Mouse (Mus musculus) c-Kit-positive CD71-positive TER-119-negative erythroid progenitor cells, embryonic 14.5 days (primary cell): ENCODE measurements around the gene Gse1.
A peak's percentile ranks its signal among the peaks of the same experiment; 100 is the strongest.
"Not testable (repeated sequence)": the region's sequence is repeated elsewhere in the genome, so short reads cannot be mapped to it uniquely, and the experiment has no call there.

Experiments used
- DNase-seq: peaks from one replicate; pipeline ENCODE4 v3.0.0-alpha.2; 2013; ENCODE audit warnings: low read depth

The Gse1 gene

DNA sequence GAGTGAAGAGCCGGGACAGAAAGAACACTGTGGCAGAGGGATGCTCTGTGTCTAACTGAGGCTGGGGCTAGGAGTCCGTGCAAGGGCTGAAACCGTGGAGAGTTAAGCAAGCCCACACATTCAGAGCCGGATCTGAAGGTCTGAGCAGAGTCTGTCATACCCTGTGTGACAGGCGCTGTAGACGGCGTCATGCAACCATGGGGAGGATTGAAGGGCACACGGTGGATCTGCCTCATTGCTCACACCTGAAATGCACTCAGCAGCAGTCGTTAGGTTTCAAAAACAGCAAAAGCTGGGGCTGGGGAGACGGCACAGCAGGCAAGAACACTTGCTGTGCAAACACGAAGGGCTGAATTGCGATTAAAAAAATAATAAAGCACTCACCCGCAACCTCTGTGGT is 116.3 kb downstream of the Gse1 start:
- DNase-seq = no peak

DNA sequence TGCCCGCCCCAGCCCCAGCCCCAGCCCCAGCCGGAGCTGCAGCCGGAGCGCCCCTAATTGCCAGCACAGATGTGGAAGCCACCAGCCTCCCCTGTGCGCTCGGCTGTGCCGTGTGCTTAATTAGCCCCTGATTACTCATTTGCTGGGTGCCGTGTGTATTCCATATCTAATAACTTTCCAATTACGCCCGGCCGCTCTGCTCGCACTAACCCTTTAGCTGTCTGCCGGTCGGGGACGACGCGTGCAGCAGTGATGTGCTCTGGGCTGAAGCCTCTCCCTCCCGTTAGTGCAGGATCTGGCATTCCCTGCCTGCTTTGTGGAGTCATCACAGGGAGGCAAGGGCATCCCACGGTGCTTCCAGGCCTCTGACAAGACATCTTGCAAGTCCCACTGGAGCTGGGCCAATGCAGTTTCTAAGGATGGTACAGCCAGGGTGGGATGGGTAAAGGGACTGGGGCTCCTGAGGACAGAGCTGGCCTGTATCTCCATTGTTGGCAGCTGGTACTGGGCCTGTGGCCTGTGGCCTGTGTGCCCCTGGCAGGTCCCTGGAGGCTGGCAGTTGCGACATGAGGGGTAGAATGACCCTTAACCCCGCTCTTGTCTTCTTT is 119.6 kb downstream of the Gse1 start:
- no peak for DNase-seq

DNA sequence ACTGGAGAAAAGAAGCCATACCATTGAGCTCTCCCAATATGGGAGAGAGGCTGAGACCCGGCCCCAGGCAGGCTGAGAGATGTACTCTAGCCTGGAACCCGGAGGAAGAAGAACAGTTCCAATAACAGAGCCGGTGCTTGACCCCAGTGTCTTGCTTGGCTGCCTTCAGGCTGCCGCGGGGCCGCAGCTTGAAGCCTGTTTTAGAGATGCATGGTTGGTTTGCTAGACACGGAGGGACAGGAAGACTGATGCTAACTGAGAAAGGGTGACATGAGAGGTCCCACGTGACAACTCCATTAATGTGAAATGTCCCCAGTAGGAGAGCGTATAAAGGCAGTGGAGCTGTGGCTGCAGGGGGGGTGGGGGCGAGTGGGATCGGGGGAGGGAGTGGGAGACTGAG is 120.7 kb downstream of the Gse1 start:
- DNase-seq = no peak

DNA sequence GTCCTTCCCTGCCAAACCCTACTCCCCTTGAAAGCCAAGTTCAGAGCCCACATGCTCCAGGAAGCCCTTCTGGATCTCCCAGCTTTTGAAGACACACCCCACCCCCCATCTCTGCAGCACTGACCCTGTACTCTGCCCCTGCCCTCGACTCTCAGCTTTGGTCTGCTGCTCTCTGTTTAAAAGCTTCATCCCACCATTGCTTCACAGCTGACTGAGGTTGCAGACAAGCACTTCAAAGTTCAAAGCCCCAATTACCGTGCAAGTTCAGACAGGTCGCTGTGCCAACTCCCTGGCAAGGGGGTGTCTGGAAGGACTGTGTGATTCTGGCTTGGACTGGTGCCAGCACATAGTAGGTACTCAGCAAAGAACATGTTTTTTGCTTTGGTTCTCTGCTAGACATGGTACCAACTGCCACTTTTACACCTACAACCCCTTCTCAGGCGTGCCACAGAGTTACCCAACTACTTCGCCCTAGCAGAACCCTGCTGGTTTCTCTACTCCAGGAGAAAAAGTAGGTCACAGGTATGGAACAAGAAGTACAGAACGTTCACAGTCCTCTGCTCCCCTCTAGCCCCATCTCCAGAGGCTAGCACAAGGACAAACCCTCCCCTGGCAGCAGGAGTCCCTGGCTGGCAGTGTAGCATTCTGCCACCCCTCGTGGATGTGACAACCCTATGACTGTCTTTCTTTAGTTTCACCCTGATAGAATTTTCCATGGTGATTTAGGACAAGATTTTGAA is 123.2 kb downstream of the Gse1 start:
- no peak for DNase-seq

DNA sequence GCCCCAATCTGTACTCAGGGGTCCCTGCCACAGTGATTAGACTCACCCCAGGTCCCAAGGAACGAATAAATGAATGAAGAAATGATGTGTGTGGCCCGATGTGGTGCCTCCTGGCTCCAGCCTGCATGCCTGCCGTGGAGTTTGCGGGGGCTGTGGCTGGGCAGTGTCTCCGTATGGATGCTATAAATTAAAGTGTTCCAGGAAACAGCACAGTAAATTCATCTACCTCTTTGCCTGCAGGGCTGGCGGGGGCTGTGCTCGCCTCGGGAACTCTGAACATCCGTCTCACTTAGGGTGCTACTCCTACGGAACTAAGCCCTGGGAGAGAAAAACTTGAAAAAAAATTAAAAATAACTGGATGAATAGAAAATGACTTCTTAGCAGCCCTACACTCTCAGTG is 123.8 kb downstream of the Gse1 start:
- no peak for DNase-seq

DNA sequence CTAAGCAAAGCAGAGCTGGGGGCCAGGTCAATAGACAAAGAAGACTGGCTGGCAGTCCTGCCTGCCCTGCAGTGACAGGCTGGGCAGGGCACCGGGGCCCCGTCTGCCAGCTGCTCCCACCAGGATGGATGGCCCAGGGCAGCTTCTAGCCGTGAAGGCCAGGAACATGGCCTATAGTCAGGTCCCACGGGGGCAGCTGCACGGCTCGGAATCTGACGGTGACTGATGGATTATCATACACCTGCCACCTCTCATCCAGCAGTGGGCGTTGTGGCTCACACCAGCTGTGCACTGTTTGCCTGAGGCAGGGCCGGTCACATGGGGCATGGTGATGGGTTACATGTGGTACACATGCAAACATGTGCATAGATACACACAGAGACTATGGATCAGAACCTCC is 127.8 kb downstream of the Gse1 start:
- no peak for DNase-seq

DNA sequence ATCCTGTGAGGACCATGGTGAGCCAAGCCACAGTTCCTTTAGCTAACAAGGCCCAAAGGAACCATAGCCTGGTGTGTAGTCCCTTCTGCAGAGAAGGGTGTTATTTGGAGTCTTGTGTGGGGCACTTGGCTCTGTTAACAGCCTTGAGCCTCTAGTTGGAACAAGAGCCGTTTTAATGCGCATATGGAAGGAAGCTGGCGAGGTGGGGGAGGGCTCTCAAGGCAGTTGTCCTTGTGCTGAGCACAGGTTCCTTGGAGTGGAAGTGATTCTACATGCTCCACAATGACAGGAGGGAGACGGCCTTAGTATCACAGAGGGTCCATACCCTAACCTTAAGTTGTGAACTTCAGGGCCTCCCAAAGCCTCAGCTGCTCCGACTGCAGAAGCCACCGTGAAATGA is 129.2 kb downstream of the Gse1 start:
- DNase-seq = no peak

DNA sequence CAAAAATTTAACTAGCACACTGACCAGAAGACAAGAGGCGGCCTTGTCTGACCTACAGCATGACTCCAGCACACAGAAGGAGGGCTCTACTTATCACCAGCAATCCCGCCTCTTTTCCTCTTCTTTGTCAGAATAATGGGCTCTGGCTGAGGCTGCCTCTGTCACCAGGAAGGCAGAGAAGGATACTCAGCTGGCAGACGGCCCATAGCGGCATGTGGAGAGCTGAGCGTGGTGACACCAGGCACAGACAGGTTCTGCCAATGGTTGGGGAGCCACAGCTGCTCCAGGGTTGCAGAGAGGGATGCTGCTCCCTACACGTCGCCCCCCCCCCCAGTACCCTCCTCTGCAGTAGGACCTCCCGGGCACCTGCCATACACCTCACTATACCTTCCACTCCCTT is 133.0 kb downstream of the Gse1 start:
- no peak for DNase-seq

DNA sequence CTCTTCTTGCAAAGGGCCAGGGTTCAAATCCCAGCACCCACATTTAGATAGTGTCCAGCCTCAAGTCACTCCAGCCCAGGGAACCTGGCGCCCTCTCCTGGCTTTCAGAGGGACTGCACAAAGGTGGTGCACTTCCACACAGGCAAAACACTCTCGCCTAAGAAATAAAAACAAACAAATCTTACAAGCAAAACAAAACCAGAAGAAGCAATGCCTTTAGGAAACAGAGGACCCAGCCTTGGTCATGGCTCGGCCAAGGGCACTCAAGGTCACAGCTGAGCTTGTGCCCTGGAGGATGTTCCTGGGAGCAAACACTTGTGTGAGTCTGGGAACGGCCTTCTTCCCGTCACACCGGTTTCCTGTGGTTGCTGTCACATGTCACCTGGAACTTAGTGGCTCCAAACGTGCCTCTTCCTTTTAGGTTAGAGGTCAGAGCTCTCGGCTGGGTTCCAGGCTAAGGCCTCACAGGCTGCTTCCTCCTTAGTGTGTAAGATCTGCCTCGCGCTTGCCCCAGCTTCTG is 135.4 kb downstream of the Gse1 start:
- peak; percentile 42 for DNase-seq

DNA sequence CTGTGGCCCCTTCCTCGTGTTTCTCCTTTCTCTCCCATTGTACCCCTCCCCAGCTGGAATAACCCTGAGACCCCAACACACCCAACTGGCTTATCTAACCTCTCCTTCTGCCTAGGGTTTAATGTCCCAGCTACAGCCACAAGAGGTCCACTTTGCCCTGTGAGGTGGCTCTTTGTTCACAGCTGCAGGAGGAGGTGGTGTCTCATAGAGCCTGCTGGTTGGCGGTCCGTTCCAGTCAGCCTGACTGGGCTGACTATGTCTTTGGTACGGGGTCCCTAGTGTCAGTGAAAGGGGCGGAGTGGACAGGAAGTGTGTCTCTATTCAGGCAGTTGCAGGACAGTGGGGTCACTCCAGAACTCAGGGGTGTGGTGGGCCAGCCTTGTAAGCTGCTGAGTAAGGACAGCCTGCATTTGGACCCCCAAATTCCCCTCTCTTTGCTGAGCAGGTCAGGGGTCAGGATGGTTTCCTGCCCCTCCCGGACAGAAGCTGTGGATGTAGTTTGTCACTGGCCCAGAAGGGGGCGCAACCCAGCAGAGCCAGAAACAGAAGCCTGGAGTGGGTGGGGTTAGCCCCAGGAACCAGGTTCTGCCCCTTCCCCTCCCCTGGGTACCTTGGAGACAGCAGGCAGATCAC is 136.0 kb downstream of the Gse1 start:
- DNase-seq = no peak

DNA sequence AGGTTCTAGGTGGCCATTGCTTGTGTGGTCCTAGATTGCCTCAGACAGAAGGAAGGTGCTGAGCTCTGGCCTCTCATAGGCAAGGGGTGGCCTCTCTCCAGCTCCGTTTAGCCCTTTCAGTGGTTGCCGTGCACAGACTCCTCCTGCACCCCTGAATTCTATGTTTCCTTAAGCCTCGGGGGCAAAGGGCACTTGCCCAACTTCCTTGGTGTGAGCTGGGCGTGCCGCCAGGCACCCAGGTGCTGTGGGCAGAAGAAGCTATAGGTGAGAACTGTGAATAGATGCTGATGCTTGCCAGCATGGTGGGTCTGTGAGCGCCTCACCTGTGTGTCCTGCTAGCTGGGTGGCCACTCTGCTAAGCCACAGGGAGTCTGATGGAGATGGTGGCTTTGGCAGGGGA is 138.6 kb downstream of the Gse1 start:
- no peak for DNase-seq

DNA sequence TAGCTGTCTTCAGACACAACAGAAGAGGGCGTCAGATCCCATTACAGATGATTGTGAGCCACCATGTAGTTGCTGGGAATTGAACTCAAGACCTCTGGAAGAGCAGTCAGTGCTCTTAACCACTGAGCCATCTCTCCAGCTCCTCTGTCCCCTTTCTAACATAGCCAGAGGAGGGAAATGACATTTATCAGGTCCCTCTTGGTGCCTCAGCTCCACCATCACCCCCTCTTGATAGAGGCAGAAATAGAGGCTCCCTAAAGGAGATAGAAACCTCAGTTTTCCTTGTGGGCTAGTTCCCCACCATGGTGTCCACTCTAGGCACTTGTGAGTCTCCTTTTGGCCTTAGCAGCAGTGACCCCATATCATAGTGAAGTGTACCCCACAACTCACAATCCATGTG is 139.9 kb downstream of the Gse1 start:
- DNase-seq = not testable (repeated sequence)

DNA sequence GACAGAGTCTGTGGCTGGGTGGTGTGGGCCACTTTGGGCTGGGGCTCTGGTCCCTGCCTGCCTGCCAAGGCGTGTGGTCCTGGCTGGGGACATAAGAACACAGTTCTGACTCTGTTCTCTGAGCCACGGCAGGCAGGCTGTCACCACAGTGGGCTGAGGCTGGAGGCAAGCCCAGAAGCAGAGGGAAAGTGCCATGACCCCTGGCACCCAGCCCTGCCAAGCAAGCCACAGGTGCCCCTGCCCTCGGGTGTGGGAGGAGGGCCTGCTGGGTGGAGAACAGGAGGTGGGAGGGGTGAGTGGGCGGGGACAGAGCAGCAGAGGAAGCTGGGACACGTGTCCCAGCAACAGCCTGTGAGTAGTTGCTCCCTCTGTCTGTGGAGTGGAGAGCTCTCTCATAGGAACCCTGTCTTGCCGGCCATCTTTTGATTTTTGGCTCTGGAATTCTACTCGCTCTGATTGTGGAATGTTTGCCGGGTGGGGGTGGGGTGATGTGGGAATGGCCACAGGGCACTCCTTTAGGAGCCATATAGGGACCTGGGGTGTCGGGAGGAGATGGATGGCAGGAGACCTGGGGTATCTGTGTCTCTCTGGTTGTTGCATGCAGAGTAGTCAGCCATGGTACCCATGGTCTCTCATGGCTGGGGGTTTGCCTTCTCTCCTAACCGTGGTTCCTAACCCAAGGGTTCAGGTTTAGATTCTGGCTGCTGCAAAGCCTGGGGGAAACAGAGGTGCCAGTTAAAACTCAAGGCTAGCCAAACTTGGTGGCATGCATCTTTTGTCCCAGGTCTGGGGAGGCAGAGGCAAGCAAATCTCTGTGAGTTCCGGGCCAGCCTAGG is 140.8 kb downstream of the Gse1 start:
- peak; percentile 83 for DNase-seq

DNA sequence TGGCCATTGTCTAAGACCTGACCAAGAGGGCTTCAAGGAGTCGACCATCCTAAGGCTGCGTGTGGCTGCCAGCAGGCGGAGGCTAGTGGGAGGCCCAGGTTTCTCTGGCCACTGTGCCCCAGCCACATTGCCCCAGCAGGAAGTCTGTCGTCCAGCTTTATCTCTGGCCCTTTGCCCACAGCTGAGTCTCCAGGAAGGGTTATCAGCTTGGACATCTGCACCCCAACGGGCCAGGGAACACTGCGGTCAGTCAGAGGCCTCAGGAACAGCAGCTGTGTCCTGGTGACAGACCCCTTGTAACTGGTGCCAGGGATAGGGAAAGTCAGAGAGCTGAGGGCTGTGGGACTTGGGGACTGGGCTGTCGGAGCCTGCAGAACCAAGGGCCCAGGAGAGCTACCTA is 141.7 kb downstream of the Gse1 start:
- no peak for DNase-seq

DNA sequence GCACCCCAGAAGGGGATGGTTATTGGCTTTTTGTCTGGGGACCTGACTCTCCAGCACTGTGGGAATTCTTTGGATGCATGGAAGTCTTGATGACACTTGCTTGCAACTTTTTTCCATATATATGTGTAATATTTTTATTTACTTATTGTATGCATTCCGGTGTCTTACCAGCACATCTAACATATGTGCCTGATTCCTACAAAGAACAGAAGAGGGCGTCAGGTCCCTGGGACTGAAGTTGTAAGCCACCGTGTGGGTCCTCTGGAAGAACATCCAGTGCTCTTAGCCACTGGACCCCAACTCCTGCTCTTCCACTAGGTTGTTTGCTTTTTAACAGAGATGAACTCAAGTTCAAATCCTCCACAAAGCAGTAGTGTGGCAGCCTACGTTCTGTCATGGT is 142.2 kb downstream of the Gse1 start:
- DNase-seq = peak; percentile 63

DNA sequence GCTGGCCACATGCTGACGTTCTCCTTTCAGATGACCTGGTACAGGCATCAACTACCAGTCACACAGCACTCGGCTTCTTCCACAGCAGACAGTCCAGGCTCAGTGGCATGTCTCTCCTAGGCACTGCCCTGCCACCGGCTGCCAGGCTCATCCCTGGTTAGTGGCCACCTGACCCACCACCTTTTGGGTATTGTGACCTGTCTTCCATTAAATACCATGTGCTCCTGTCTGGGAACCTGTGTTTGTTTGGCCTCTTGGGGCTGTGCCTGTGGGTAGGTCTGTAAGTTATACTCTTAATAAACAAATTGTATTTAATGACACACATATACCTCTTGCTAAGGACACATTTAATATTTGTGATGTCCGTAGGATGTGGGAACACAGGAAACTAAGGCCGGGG is 142.9 kb downstream of the Gse1 start:
- DNase-seq = no peak

DNA sequence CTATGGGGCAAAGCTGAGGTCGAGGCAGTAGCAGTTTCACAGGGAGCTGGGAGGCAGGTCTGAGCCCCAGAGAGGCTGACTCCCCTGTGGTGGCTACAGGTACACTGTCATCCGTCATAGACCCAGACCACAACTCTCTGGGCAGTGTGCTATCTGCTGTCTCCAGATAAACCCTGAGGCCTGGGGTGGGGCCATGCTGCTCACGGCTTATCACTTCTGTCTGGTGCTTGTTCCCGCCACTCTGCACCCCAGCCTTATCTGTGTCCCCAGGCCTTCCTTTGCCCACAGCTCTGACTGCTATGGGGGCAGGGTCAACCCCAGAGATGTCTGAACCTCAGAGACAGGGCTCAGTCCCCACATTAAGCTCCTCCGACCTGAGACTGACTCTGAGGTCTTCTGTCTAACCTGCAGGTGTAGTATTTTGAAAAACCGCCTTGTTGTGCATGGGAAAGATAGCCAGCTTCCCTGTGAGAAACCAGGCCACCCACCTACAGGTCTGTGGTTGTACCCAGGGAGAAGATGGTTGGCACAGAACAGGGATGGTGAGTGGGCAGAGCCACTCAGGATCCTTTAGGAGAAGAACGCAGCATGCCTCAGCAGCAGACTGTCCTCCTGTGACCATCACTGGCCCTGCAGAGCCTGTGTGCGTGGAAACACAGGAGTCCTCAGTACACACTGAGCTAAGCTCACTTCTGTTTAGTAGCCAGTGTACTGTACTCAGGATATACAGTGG is 143.6 kb downstream of the Gse1 start:
- DNase-seq = peak; percentile 87

DNA sequence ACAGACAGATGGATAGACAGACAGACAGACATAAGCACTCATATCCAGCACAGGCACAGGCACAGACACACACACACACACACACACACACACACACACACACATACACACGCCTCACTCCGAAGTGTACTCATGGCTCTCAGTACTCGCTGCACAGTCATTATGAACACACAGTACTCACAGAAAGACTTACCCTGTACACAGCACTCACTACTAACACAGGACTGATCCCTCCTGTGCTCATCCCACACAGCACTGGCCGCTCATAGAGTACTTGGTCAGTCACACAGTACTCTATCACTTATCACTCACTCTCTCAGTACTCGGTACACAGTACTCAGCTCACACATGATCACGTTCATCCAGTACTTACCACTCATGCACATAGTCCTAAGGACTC is 144.4 kb downstream of the Gse1 start:
- DNase-seq = no peak

DNA sequence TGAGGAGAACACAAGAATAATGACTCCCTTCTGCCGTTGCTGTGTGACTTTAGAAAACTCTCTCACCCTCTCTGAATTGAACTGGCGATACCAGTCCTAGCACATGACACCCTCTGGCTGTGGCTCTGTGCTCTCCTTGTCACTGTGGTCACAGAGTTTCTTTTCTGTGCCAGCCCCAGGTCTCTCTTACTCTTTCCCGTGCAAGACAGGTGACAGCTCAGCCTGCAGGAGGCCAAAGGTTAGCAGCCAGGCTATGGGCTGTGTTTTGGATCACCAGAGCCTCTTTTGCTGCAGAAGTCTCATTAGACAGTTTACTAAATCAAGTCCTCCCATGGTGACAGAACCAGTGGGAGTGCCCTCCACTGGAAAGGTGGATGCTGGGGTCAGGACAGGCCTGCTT is 145.4 kb downstream of the Gse1 start:
- no peak for DNase-seq

DNA sequence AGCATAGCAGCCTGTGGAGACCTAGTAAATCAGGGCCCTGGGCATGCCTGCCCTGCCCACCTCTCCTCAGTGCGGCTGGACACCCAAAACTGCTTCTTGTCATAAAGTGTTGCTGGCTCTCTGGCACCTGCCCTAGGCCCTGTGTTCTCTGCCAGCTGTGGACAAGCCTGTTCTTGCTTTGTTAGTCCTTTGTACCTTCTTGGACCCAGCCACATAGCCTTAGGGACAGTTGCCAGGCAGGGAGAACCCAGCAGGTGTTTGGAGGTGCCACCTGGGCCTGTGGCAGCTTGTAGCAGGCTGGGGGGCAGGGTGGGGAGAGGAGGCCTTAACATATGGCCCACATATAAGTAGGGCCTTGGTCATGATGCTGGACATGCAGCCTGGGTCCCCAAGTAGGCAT is 145.8 kb downstream of the Gse1 start:
- no peak for DNase-seq

DNA sequence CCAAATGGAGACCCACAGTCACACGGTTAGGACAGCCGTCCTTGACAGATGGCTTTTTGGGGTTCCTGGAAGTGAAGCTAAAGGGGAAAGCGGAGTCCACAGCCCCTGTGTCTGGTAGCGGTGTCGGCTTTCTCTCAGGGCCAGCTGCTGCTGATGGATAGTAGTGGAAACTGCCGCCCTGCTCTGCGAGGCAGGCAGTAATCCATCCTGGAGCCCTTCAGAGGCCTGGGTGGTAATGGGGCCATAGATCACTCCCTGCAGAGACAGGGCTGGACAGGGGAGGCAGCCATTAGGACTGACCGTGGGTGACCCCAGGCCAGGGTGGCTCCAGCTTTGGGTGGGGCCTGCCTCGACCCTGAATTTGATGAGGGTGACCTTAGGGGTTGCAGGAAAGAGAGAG is 146.3 kb downstream of the Gse1 start:
- DNase-seq = no peak

DNA sequence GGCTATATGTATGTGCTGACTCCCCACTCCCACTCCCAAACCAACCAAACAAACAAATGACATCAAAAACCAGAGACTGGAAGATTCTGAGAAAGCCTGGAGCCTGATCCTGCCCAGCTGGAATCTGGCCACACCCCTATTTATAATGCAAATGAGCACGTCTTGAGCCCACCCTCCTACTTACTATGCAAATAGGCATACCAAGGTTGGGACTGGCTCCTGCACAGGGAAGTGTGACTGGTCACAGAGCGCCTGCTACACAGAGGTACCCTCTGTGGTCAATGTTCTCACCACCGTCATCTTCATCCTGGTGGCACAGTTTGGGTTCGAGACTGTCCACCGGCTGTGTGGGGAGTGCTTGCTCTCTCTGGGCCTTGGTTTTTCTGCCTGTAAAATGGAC is 146.9 kb downstream of the Gse1 start:
- peak; percentile 66 for DNase-seq
